Mouse (Mus musculus) ES-Bruce4 (cell line): ENCODE measurements around the gene Snx32. TPM values are rescaled to one million over a fixed set of nuclear protein-coding genes. Genes with fewer than 3 reads are reported as not detected.

Experiments
- H3K27ac ChIP-seq: 2 replicates; pipeline ENCODE4 v1.5.1; 2012; ENCODE audit warnings: low read length, inconsistent platforms; ENCODE audit not compliant: insufficient read depth
- H3K27me3 ChIP-seq: 2 replicates; pipeline ENCODE4 v1.6.1; 2012; ENCODE audit warnings: mild to moderate bottlenecking, low read length, inconsistent platforms; ENCODE audit not compliant: control insufficient read depth, poor library complexity, insufficient read depth, severe bottlenecking
- H3K36me3 ChIP-seq: 2 replicates; pipeline ENCODE4 v1.6.1; 2012; ENCODE audit warnings: inconsistent platforms, mild to moderate bottlenecking, low read length, moderate library complexity; ENCODE audit not compliant: control insufficient read depth, poor library complexity, insufficient read depth, severe bottlenecking
- H3K4me1 ChIP-seq: one replicate; pipeline ENCODE4 v1.8.1; 2011; ENCODE audit warnings: low read length; ENCODE audit not compliant: control insufficient read depth, insufficient read depth
- H3K4me3 ChIP-seq: 2 replicates; pipeline ENCODE4 v1.5.1; 2011; ENCODE audit warnings: low read depth, mild to moderate bottlenecking, low read length
- H3K9ac ChIP-seq: 2 replicates; pipeline ENCODE4 v1.6.1; 2012; ENCODE audit warnings: low read depth, mild to moderate bottlenecking, inconsistent platforms; ENCODE audit not compliant: poor library complexity, severe bottlenecking
- H3K9me3 ChIP-seq: replicated peaks from 2 replicates; pipeline ENCODE4 v1.6.1; 2012; ENCODE audit warnings: mild to moderate bottlenecking, low read length, inconsistent platforms; ENCODE audit not compliant: control insufficient read depth, poor library complexity, insufficient read depth, severe bottlenecking
- CTCF ChIP-seq: IDR thresholded peaks from one replicate; pipeline ENCODE4 v1.8.1; 2011; ENCODE audit warnings: low read depth, low read length
- EP300 ChIP-seq: IDR thresholded peaks from 2 replicates; pipeline ENCODE4 v1.6.1; 2011; ENCODE audit warnings: low read depth, low read length; ENCODE audit not compliant: insufficient read depth
- POLR2A ChIP-seq: IDR thresholded peaks from one replicate; pipeline ENCODE4 v1.8.1; 2011; ENCODE audit warnings: low read length; ENCODE audit not compliant: insufficient read depth
- polyA plus RNA-seq: library from polyadenylated mRNA; stranded (reverse); fragments of >200 nt; gene quantifications from 2 replicates; pipeline ENCODE4 v1.2.4, GENCODE M21; 2011; ENCODE audit warnings: low read depth; ENCODE audit not compliant: missing spikeins, insufficient read depth, insufficient read length

Snx32 gene
- polyA plus RNA-seq, 1 experiment, result 7.7 TPM

GRCm38 (mm10) chr19:5465037-5465436 is 45.3 kb downstream of the Snx32 start:
- TF ChIP-seq CTCF (no peak), EP300 (no peak), POLR2A (no peak)
- H3K4me1 ChIP-seq, result no peaks in the 10 kb centered on the region
- H3K9ac ChIP-seq, result no peak overlapping the region
- H3K27me3 ChIP-seq, result no peaks in the 10 kb centered on the region
- no peaks in the 10 kb centered on the region for H3K9me3 ChIP-seq
- no peak overlapping the region for H3K27ac ChIP-seq
- peaks cover 3% of the 10 kb centered on the region; the same call in 1 of the 2 replicates for H3K36me3 ChIP-seq
- H3K4me3 ChIP-seq, result no peak overlapping the region

DNA sequence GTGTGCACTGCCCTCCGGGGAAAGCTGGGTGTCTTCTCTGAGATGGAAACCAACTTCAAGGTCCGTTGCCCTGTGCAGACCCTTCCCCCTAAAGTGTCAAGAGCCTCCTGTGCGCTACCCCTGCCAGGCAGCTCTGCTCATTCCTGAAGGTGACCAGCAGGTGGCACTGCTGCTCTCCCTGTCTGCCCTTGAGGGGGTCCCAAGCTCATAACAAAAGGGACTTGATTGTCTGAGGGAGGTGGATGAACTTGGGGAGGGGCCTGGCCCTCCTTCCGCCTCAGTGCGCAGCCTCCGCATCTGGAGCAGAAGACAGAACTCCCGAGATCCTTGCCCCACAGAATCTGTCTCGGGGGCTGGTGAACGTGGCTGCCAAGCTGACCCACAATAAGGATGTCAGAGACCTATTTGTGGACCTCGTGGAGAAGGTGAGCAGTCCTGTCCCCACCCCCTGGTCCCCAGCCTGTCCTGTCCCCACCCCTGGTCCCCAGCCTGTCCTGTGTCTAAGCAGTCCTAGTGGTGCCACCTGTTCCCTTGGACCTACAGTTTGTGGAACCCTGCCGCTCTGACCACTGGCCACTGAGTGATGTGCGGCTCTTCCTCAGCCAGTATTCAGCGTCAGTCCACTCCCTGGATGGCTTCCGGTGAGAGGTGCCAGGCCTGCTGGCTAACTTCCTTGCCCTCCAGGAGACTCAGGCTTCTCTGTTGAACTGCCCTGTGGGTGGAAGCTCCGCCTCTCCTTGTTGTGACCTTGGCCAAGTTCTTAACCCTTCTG is 46.4 kb downstream of the Snx32 start:
- no peak overlapping the region for H3K9ac ChIP-seq
- H3K27ac ChIP-seq, result no peak overlapping the region
- H3K4me3 ChIP-seq, result peak overlapping the region; percentile 40
- TF ChIP-seq POLR2A (no peak), EP300 (no peak), CTCF (peak; percentile 97)
- H3K4me1 ChIP-seq, result no peaks in the 10 kb centered on the region
- H3K27me3 ChIP-seq, result no peaks in the 10 kb centered on the region
- peaks cover 3% of the 10 kb centered on the region; the same call in 1 of the 2 replicates for H3K36me3 ChIP-seq
- no peaks in the 10 kb centered on the region for H3K9me3 ChIP-seq

- no peaks in the 10 kb centered on the region for H3K4me1 ChIP-seq
- no peak for TF ChIP-seq POLR2A
- no peak for TF ChIP-seq CTCF
- H3K27ac ChIP-seq, result no peak overlapping the region
- no peaks in the 10 kb centered on the region for H3K27me3 ChIP-seq
- H3K4me3 ChIP-seq, result no peak overlapping the region
- no peak overlapping the region for H3K9ac ChIP-seq
- peaks cover 3% of the 10 kb centered on the region; the same call in 1 of the 2 replicates for H3K36me3 ChIP-seq
- H3K9me3 ChIP-seq, result no peaks in the 10 kb centered on the region
Measured at GRCm38 (mm10) chr19:5463212-5463611, 47.1 kb downstream of the Snx32 start.

GRCm38 (mm10) chr19:5461411-5461810 is 48.9 kb downstream of the Snx32 start:
- Histone ChIP-seq H3K9ac (no peak overlapping the region), H3K27me3 (no peaks in the 10 kb centered on the region), H3K36me3 (peaks cover 3% of the 10 kb centered on the region; the same call in 1 of the 2 replicates), H3K9me3 (no peaks in the 10 kb centered on the region), H3K4me1 (no peaks in the 10 kb centered on the region), H3K4me3 (no peak overlapping the region), H3K27ac (no peak overlapping the region)
- TF ChIP-seq POLR2A (no peak), EP300 (no peak), CTCF (no peak)

DNA sequence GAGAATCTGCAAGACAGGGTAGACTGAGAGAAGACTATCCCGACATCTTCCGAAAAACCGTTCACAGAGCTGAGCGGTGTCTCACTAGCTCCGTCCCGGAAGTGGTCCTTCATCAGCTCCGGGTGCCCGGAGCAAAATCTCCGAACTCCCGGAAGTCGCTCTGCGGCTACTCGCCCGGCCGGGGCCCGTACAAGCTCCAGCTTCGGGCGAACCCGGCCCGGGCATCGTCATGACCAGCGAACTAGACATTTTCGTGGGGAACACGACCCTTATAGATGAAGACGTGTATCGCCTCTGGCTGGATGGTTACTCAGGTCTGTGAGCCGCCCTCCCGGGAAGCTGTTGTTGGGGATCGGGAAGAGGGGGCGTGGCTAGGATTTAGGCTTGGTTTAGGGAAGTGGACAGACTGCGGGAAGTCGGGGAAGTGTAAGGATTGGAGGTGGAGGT is 49.9 kb downstream of the Snx32 start, which contains the start of gene Fibp:
Gene Fibp, plus strand, starts transcription at position 151 of the 447 bp plus-strand sequence.
- H3K4me1 ChIP-seq, result no peaks in the 10 kb centered on the region
- no peaks in the 10 kb centered on the region for H3K9me3 ChIP-seq
- H3K9ac ChIP-seq, result peak within 1 kb of the TSS; percentile 80
- H3K27me3 ChIP-seq, result no peaks in the 10 kb centered on the region
- TF ChIP-seq CTCF, result no peak
- peak; percentile 69 for TF ChIP-seq POLR2A
- no peak for TF ChIP-seq EP300
- peak within 1 kb of the TSS; percentile 98 for H3K4me3 ChIP-seq
- H3K36me3 ChIP-seq, result no peaks in the 10 kb centered on the region; the same call in 1 of the 2 replicates
- no peak within 1 kb of the TSS for H3K27ac ChIP-seq

GRCm38 (mm10) chr19:5459896-5460295 is 50.4 kb downstream of the Snx32 start:
- no peaks in the 10 kb centered on the region for H3K36me3 ChIP-seq
- H3K27me3 ChIP-seq, result no peaks in the 10 kb centered on the region
- H3K27ac ChIP-seq, result no peak overlapping the region
- peak overlapping the region; percentile 80 for H3K9ac ChIP-seq
- TF ChIP-seq EP300 (no peak), POLR2A (no peak), CTCF (no peak)
- H3K4me1 ChIP-seq, result no peaks in the 10 kb centered on the region
- no peaks in the 10 kb centered on the region for H3K9me3 ChIP-seq
- H3K4me3 ChIP-seq, result no peak overlapping the region
